In genomic region chr19:12471866-12472265, GRCm38 (mm10) we compare ENCODE assay signal across 17 mouse cellular contexts. TPM values are rescaled to one million over a fixed set of nuclear protein-coding genes. Genes with fewer than 3 reads are reported as not detected.
DNase-seq lines count a peak whose midpoint lies in the region.
"Had no signal": no experiment of that assay in that cellular context is flagged by ENCODE, and none has a peak within 500 bp of the region (broad histone marks: within the 10 kb centered on the region; RNA-seq: fewer than 3 reads in every experiment).

No protein-coding gene starts in this region.

- no peaks in the 10 kb centered on the region for H3K36me3 ChIP-seq in macrophage (ENCODE audit: inconsistent target)
- H3K36me3 ChIP-seq: heart, embryonic 15.5 days had no signal

- H3K27ac ChIP-seq in brown adipose tissue, adult 24 weeks (replicated peaks; ENCODE audit: low read depth, low read length): peak overlapping the region; percentile 35
- peak overlapping the region; percentile 55 for H3K27ac ChIP-seq in macrophage
- H3K27ac ChIP-seq: heart, embryonic 15.5 days had no signal

- 33% methylated on average over 2 of the region's 3 CpGs for WGBS in macrophage (ENCODE audit: missing documents)

- DNase-seq in heart, adult 11 months: peak; percentile 86
- no peak for DNase-seq in heart, postnatal 4 days
- peak; percentile 68 for DNase-seq in 416B (ENCODE audit: low read depth)
- DNase-seq in cerebellum, adult 9-10 months: no peak
- DNase-seq in right cerebral cortex, adult 18-20 months: no peak
- DNase-seq in neural tube, embryonic 10.5 days (ENCODE audit: extremely low spot score, low spot score): no peak
- DNase-seq: adrenal gland, postnatal 36 days; B cell, adult 2 months; cerebellum, adult 9-11 months; gastrocnemius, postnatal 14 days; thymus, adult 18-20 months had no signal

- H3K79me2 ChIP-seq in macrophage (ENCODE audit: inconsistent target): peaks cover 61% of the 10 kb centered on the region

- H3K4me1 ChIP-seq in brown adipose tissue, adult 24 weeks (ENCODE audit: control insufficient read depth, insufficient read depth, insufficient read length, low read length): peaks cover 11% of the 10 kb centered on the region; the same call in 1 of the 2 replicates

- no peak overlapping the region for H3K4me3 ChIP-seq in brown adipose tissue, adult 24 weeks (ENCODE audit: insufficient read depth, low read depth, low read length)
- no peak overlapping the region for H3K4me3 ChIP-seq in macrophage (ENCODE audit: inconsistent target)
- H3K4me3 ChIP-seq: heart, embryonic 15.5 days had no signal

RNA-seq across cellular contexts. Expression of gene Mpeg1, which starts 11.3 kb away (rescaled TPM):
- total RNA-seq in heart, postnatal 4 days (2021): 1 to 10 TPM; 4.5 to 5.7 TPM
- 6.3 and 7.9 TPM in 2 replicates for polyA plus RNA-seq in brown adipose tissue, adult 24 weeks (2012; ENCODE audit: insufficient read depth, insufficient read length, missing spikeins)
- total RNA-seq in macrophage (2018; cell fraction: chromatin; rRNA removed): 100 to 1,000 TPM; 252 to 707 (median 456) TPM
- total RNA-seq in macrophage (2018; cell fraction: cytosol; rRNA removed): 1,000 to 10,000 TPM; 1,942 to 3,390 (median 2,625) TPM
- total RNA-seq in macrophage (2018; cell fraction: nucleus; rRNA removed): 1,000 to 10,000 TPM in 25 of 26 experiments, 100 to 1,000 TPM in 1; 793 to 4,386 (median 3,068) TPM
- 2,177 to 2,766 TPM (median 2,684 TPM) in 3 replicates for polyA plus RNA-seq in macrophage (2018)

RNA-seq across cellular contexts. Expression of gene Dtx4, which starts 29.4 kb away (rescaled TPM):
- total RNA-seq in heart, postnatal 4 days (2021): 1 to 10 TPM; 7.7 to 8.9 TPM
- 8.0 and 8.5 TPM in 2 replicates for polyA plus RNA-seq in brown adipose tissue, adult 24 weeks (2012; ENCODE audit: insufficient read depth, insufficient read length, missing spikeins)
- 100 to 1,000 TPM in 4 of 26 experiments, 10 to 100 TPM in 14, 1 to 10 TPM in 8; 7.0 to 144 (median 22.3) TPM for total RNA-seq in macrophage (2018; cell fraction: chromatin; rRNA removed)
- 10 to 100 TPM; 10.2 to 96.6 (median 29.8) TPM for total RNA-seq in macrophage (2018; cell fraction: cytosol; rRNA removed)
- total RNA-seq in macrophage (2018; cell fraction: nucleus; rRNA removed): 100 to 1,000 TPM in 3 of 26 experiments, 10 to 100 TPM in 21, 1 to 10 TPM in 2; 8.5 to 133 (median 28.5) TPM
- 17.5 to 35.6 TPM (median 30.8 TPM) in 3 replicates for polyA plus RNA-seq in macrophage (2018)

RNA-seq across cellular contexts. Expression of gene Pfpl, which starts 44.2 kb away (rescaled TPM):
- total RNA-seq in heart, postnatal 4 days (2021): not detected
- polyA plus RNA-seq in brown adipose tissue, adult 24 weeks (2012; ENCODE audit: insufficient read depth, insufficient read length, missing spikeins): not detected in 2 replicates
- total RNA-seq in macrophage (2018; cell fraction: chromatin; rRNA removed): not detected
- total RNA-seq in macrophage (2018; cell fraction: cytosol; rRNA removed): not detected
- total RNA-seq in macrophage (2018; cell fraction: nucleus; rRNA removed): not detected
- not detected in 3 replicates for polyA plus RNA-seq in macrophage (2018)
- total RNA-seq: adrenal gland, postnatal 36 days; gastrocnemius, postnatal 14 days; layer of hippocampus, adult 8-10 months had no signal
- polyA plus RNA-seq: heart, embryonic 15.5 days; intestine, embryonic 14.5 days; limb, embryonic 11.5 days had no signal

RNA-seq across cellular contexts. Expression of gene Olfr1441, which starts 54.6 kb away (rescaled TPM):
- not detected for total RNA-seq in heart, postnatal 4 days (2021)
- not detected in 2 replicates for polyA plus RNA-seq in brown adipose tissue, adult 24 weeks (2012; ENCODE audit: insufficient read depth, insufficient read length, missing spikeins)
- not detected for total RNA-seq in macrophage (2018; cell fraction: chromatin; rRNA removed)
- total RNA-seq in macrophage (2018; cell fraction: cytosol; rRNA removed): not detected
- not detected for total RNA-seq in macrophage (2018; cell fraction: nucleus; rRNA removed)
- polyA plus RNA-seq in macrophage (2018): not detected in 3 replicates
- total RNA-seq: adrenal gland, postnatal 36 days; gastrocnemius, postnatal 14 days; layer of hippocampus, adult 8-10 months had no signal
- polyA plus RNA-seq: heart, embryonic 15.5 days; intestine, embryonic 14.5 days; limb, embryonic 11.5 days had no signal

Comparison
In these comparisons a context has a peak if more than half of its experiments do, and no peak if none do; other contexts are left out.
1. DNase-seq: peak in heart, adult 11 months (single experiment) and 416B (single experiment); none in heart, postnatal 4 days (single experiment), cerebellum, adult 9-10 months (single experiment), right cerebral cortex, adult 18-20 months (single experiment) and neural tube, embryonic 10.5 days (single experiment).
2. RNA of gene Mpeg1, which starts 11.3 kb away (polyA plus RNA-seq): 2,177 to 2,766 TPM in macrophage; 6.3 to 7.9 TPM in brown adipose tissue, adult 24 weeks; every median in the first group is over 100 times any median in the second.